Mouse (Mus musculus) intestine, embryonic 14.5 days (tissue): ENCODE measurements around the gene Card14. TPM values are rescaled to one million over a fixed set of nuclear protein-coding genes. Genes with fewer than 3 reads are reported as not detected.
"Not testable (repeated sequence)": the region's sequence is repeated elsewhere in the genome, so short reads cannot be mapped to it uniquely, and the experiment has no call there.

ENCODE experiments used
- ATAC-seq: fragments of 200-750 bp; cut with Nextera tagmentation; replicated peaks from 2 replicates; pipeline ENCODE4 v1.8.0; 2017; ENCODE audit warnings: low read depth, moderate number of reproducible peaks, moderate TSS enrichment, moderate library complexity; ENCODE audit not compliant: low FRiP score, low TSS enrichment
- DNase-seq: peaks from one replicate; pipeline ENCODE4 v3.0.0-alpha.2; 2018; ENCODE audit warnings: low spot score
- H3K27ac ChIP-seq: fragments of 300-500 bp; sonication (generic); 2 replicates; pipeline ENCODE4 v1.5.1; 2014; ENCODE audit warnings: low read depth, mild to moderate bottlenecking, control low read depth
- H3K27me3 ChIP-seq: fragments of 300-500 bp; sonication (generic); replicated peaks from 2 replicates; pipeline ENCODE4 v1.6.1; 2014; ENCODE audit warnings: low read length, control low read depth; ENCODE audit not compliant: control insufficient read depth, insufficient read depth
- H3K36me3 ChIP-seq: fragments of 300-500 bp; sonication (generic); 2 replicates; pipeline ENCODE4 v1.6.1; 2014; ENCODE audit warnings: low read length, control low read depth; ENCODE audit not compliant: control insufficient read depth, insufficient read depth
- H3K4me1 ChIP-seq: fragments of 300-500 bp; sonication (generic); replicated peaks from 2 replicates; pipeline ENCODE4 v1.6.1; 2014; ENCODE audit warnings: low read length, control low read depth, mixed read lengths; ENCODE audit not compliant: control insufficient read depth, insufficient read depth
- H3K4me2 ChIP-seq: fragments of 300-500 bp; sonication (generic); 2 replicates; pipeline ENCODE4 v1.6.1; 2014; ENCODE audit warnings: low read length
- H3K4me3 ChIP-seq: fragments of 300-500 bp; sonication (generic); 2 replicates; pipeline ENCODE4 v1.5.1; 2014; ENCODE audit warnings: low read depth, low read length, control low read depth, mixed read lengths
- H3K9ac ChIP-seq: fragments of 300-500 bp; sonication (generic); 2 replicates; pipeline ENCODE4 v1.6.1; 2014; ENCODE audit warnings: mild to moderate bottlenecking, low read length
- H3K9me3 ChIP-seq: fragments of 300-500 bp; sonication (generic); 2 replicates; pipeline ENCODE4 v1.6.1; 2016; ENCODE audit warnings: low read length, control low read depth; ENCODE audit not compliant: control insufficient read depth
- WGBS: fragments of 180-500 bp; shearing (Covaris S2); extraction: QIAGEN DNeasy Blood & Tissue Kit; methylation state at CpG from one replicate; pipeline ENCODE4 v1.1.7; 2014; 5-methylcytosine and 5-hydroxymethylcytosine counted together
- polyA plus RNA-seq: library from polyadenylated mRNA; unstranded; fragments of >200 nt; fragmentation: Nextera tagmentation; extraction: Ambion mirVana; gene quantifications from 2 replicates; pipeline ENCODE4 v1.2.1, GENCODE M21; 2014

Card14 gene
- polyA plus RNA-seq, 1 experiment from 2014 or later = 2.8 TPM

DNA sequence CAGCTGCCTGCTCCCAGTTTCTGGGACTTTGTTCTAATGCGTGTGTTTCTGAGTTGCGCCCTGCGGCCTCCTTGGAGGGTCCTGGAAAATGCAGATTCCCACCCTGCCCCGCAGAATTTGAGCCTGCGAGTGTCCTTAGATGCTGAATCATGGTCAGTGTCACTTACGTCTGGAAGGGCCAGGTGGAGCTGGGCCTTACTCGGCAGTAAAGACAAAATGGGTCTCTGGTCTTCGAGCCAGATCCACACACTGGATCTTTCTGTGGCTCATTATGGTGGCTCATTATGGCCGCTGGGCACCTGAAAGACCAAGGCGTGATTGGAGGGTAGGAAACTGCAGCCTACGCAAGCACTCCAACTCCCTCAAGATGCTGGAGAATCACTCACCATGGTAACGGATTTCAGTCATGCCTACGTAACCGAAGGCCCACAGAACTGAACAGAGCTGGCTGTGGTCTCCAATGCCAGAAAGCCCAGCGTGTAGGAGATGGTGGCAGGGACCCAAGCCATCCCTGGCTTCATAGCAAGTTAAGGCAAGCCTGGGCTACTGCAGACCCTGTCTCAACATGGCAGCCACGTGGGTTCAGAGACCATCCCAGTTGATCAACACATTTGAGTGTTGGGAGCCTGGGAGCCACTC lies 38.9 kb upstream of the Card14 start:
- Histone ChIP-seq H3K36me3 (peaks cover 4% of the 10 kb centered on the region; the same call in 1 of the 2 replicates), H3K9ac (peak overlapping the region; percentile 64), H3K4me3 (peak overlapping the region; percentile 83), H3K4me1 (peaks cover 6% of the 10 kb centered on the region; the same call in 1 of the 2 replicates), H3K27me3 (no peaks in the 10 kb centered on the region), H3K9me3 (no peaks in the 10 kb centered on the region), H3K27ac (no peak overlapping the region), H3K4me2 (peak overlapping the region; percentile 65)
- WGBS = 75% methylated on average over 16 of the region's 16 CpGs
- ATAC-seq (peak; percentile 7; the same call in 1 of the 2 replicates), DNase-seq (no peak)

DNA sequence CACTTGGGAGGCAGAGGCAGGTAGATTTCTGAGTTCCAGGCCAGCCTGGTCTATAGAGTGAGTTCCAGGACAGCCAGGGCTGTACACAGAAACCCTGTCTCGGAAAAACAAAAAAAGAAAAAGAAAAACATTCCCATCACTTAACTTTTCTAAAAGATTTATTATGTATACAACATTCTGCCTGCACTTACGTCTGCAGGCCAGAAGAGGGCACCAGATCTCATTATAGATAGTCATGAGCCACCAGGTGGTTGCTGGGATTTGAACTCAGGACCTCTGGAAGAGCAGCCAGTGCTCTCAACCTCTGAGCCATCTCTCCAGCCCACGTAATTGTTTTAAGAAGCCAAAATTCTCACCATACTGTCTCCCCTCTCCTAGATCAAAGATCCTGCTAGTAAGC lies 35.1 kb upstream of the Card14 start:
- not testable (repeated sequence) for H3K27ac ChIP-seq, ATAC-seq, H3K9ac ChIP-seq

GRCm38 (mm10) chr11:119273186-119273930 lies 34.2 kb upstream of the Card14 start:
- Histone ChIP-seq H3K27me3 (no peaks in the 10 kb centered on the region), H3K36me3 (peaks cover 30% of the 10 kb centered on the region), H3K4me3 (no peak overlapping the region), H3K4me2 (no peak overlapping the region), H3K9me3 (no peaks in the 10 kb centered on the region), H3K4me1 (peaks cover 1% of the 10 kb centered on the region; the same call in 1 of the 2 replicates), H3K27ac (no peak overlapping the region), H3K9ac (no peak overlapping the region)
- DNase-seq (no peak), ATAC-seq (no peak)
- 83% methylated on average over 8 of the region's 8 CpGs for WGBS

More for the DNA sequence above, 35.1 kb upstream of the Card14 start:
- not testable (repeated sequence) for H3K9me3 ChIP-seq, H3K4me2 ChIP-seq, H3K27me3 ChIP-seq, H3K4me3 ChIP-seq, DNase-seq, H3K4me1 ChIP-seq
- WGBS = 67% methylated on average over 3 of the region's 3 CpGs
- peaks cover 24% of the 10 kb centered on the region for H3K36me3 ChIP-seq

DNA sequence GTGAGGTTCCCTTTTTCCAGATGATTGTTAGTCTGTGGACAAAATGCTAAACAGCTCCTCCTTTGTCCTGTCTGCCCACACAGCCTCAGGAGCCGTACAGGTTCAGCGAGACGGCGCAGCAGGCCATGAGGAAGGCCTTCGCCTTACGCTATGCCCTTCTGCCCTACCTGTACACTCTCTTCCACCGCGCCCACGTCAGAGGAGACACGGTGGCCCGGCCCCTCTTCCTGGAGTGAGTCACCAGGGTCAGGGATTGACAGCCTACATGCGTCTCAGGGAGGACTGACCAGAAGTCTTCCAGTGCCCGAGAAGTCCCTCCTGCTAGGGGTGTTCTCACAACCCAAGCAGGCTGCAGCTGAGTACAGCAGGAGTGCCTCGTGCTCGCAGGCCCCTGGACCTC lies 26.5 kb upstream of the Card14 start:
- Histone ChIP-seq H3K4me1 (no peaks in the 10 kb centered on the region), H3K4me2 (no peak overlapping the region), H3K27ac (no peak overlapping the region), H3K4me3 (no peak overlapping the region), H3K9ac (no peak overlapping the region), H3K9me3 (no peaks in the 10 kb centered on the region), H3K36me3 (peaks cover 50% of the 10 kb centered on the region), H3K27me3 (no peaks in the 10 kb centered on the region)
- no peak for DNase-seq
- 77% methylated on average over 15 of the region's 15 CpGs for WGBS
- no peak for ATAC-seq

DNA sequence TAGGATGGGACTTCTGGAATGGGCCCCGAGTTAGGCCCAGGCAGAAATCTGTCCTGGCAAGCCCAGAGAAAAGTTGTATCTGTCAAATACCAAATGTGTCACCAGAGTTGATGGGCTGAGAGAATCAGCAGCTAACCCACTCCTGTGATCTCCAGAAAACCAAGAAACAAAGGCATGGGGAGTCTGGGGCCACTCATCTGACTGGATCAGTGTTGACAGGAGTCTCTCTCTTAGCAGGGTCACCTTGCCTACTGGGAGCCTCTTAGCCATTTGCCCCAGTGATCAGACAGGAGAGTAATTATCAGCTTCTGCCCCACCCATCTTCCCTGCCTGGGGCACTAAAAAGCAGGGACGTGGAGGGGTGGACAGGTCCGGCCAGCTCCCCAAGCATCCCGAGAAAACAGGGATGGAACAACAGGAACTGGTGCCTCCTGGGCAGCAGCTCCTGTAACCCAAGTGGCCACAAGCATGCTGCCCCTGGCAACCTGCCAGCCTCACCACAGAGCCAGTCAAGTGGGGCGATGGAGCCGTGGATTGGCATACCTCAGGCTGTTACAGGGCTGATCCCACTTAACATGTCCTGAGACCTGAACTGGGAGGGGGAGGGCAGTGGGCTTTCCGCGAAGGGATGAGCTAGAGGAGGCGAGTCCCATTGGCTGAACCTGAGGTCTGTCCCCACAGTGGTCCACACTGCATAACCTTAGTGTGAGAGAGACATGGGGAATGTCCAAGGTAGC lies 21.6 kb upstream of the Card14 start:
- DNase-seq (no peak), ATAC-seq (peak; percentile 29; the same call in 1 of the 2 replicates)
- Histone ChIP-seq H3K36me3 (peaks cover 82% of the 10 kb centered on the region), H3K4me2 (no peak overlapping the region), H3K27me3 (no peaks in the 10 kb centered on the region), H3K4me1 (no peaks in the 10 kb centered on the region), H3K27ac (no peak overlapping the region), H3K4me3 (no peak overlapping the region), H3K9ac (no peak overlapping the region), H3K9me3 (no peaks in the 10 kb centered on the region)
- WGBS = 58% methylated on average over 9 of the region's 9 CpGs

GRCm38 (mm10) chr11:119287207-119287992 lies 20.2 kb upstream of the Card14 start:
- no peak overlapping the region for H3K9ac ChIP-seq
- no peak overlapping the region for H3K27ac ChIP-seq
- no peaks in the 10 kb centered on the region for H3K9me3 ChIP-seq
- DNase-seq = no peak
- ATAC-seq = no peak
- H3K4me1 ChIP-seq = no peaks in the 10 kb centered on the region
- 88% methylated on average over 20 of the region's 20 CpGs for WGBS
- H3K36me3 ChIP-seq = peaks cover 85% of the 10 kb centered on the region
- no peak overlapping the region for H3K4me3 ChIP-seq
- no peaks in the 10 kb centered on the region for H3K27me3 ChIP-seq
- H3K4me2 ChIP-seq = no peak overlapping the region

DNA sequence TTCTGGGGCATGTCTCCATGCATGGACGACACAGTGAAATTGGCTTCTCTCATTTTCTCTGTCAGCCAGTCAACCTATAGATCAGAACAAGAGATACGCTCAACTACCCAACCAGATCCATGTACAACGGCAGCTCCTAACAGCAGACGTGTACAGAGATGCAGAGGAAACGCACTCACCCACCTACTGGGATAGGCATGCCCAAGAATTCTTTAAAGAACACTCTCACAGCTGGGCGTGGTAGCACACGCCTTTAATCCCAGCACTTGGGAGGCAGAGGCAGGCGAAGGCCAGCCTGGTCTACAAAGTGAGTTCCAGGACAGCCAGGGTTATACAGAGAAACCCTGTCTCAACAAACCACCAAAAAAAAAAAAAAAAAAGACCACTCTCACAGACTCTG lies 14.7 kb upstream of the Card14 start:
- not testable (repeated sequence) for ATAC-seq, H3K4me1 ChIP-seq, DNase-seq, H3K27me3 ChIP-seq, H3K9me3 ChIP-seq, H3K4me3 ChIP-seq, H3K4me2 ChIP-seq, H3K27ac ChIP-seq, H3K9ac ChIP-seq
- 97% methylated on average over 8 of the region's 8 CpGs for WGBS
- peaks cover 99% of the 10 kb centered on the region for H3K36me3 ChIP-seq

DNA sequence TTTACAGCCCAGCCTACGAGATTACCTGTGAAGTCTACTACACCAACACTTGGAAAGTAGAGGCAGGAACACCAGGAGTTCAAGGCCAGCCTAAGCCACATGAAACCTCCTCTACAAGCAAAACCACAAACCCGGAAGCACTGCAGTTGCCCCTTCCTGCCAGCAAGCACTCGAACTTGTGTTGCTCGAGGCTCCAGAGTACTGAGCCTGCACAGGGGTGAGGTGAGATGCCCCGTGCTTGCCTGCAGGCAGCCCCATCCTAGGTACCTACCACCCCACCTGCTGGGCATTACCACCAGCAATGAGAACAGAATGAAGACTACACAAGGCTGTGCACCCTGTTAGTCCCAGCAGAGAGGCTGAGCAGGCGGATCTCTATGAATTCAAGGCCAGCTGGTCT lies 9.6 kb upstream of the Card14 start:
- Histone ChIP-seq H3K4me2 (peak overlapping the region; percentile 73; the same call in 1 of the 2 replicates), H3K9ac (0 out of 2 replicates have a peak overlapping the region, but pooled peaks have one; percentile 5), H3K4me3 (no peak overlapping the region), H3K36me3 (peaks cover 55% of the 10 kb centered on the region), H3K27me3 (no peaks in the 10 kb centered on the region), H3K9me3 (no peaks in the 10 kb centered on the region), H3K4me1 (peaks cover 14% of the 10 kb centered on the region), H3K27ac (no peak overlapping the region)
- no peak for DNase-seq
- WGBS = 84% methylated on average over 6 of the region's 6 CpGs
- ATAC-seq = no peak
